ENCODE assay signal across 8 mouse cellular contexts in genomic region chr10:117379908-117380307, GRCm38 (mm10). TPM values are rescaled to one million over a fixed set of nuclear protein-coding genes. Genes with fewer than 3 reads are reported as not detected.
DNase-seq lines count a peak whose midpoint lies in the region; ATAC-seq and TF ChIP-seq lines count a peak whose summit lies in the region.

TSS of gene Cpsf6 (minus strand) at chr10:117380015.

- no peak within 1 kb of the TSS for H3K4me2 ChIP-seq in forebrain, embryonic 16.5 days (ENCODE audit: low read length)
- no peak within 1 kb of the TSS for H3K4me2 ChIP-seq in hindbrain, embryonic 12.5 days (replicated peaks)
- no peak within 1 kb of the TSS for H3K4me2 ChIP-seq in liver, embryonic 12.5 days
- H3K4me2 ChIP-seq in stomach, postnatal 0 days (replicated peaks; ENCODE audit: low read depth): no peak within 1 kb of the TSS

- 80% methylated on average over 6 of the region's 6 CpGs for WGBS in forebrain, embryonic 16.5 days
- 87% methylated on average over 6 of the region's 6 CpGs for WGBS in hindbrain, embryonic 12.5 days
- WGBS in liver, embryonic 12.5 days (ENCODE audit: insufficient replicate concordance): 49% methylated on average over 6 of the region's 6 CpGs
- WGBS in stomach, postnatal 0 days: 69% methylated on average over 6 of the region's 6 CpGs

- no peak for DNase-seq in frontal cortex, adult 2 months (ENCODE audit: extremely low spot score in 1 of 2, low spot score in 1 of 2)
- DNase-seq in frontal cortex, postnatal 36 days (ENCODE audit: low spot score in 2 of 2): no peak
- no peak for DNase-seq in stomach, postnatal 0 days (ENCODE audit: low spot score)
- no peak for DNase-seq in kidney, postnatal 10 days

- no peak within 1 kb of the TSS for H3K9ac ChIP-seq in forebrain, embryonic 16.5 days (replicated peaks; ENCODE audit: low read depth, low read length)
- H3K9ac ChIP-seq in hindbrain, embryonic 12.5 days: no peak within 1 kb of the TSS
- H3K9ac ChIP-seq in liver, embryonic 12.5 days: no peak within 1 kb of the TSS
- H3K9ac ChIP-seq in stomach, postnatal 0 days (ENCODE audit: low read length): no peak within 1 kb of the TSS

- H3K4me1 ChIP-seq in forebrain, embryonic 16.5 days (replicated peaks; ENCODE audit: control insufficient read depth, insufficient read depth, low read length): peaks cover 9% of the 10 kb centered on the region
- H3K4me1 ChIP-seq in hindbrain, embryonic 12.5 days: peaks cover 3% of the 10 kb centered on the region; the same call in 1 of the 2 replicates
- H3K4me1 ChIP-seq in liver, embryonic 12.5 days: peaks cover 19% of the 10 kb centered on the region
- H3K4me1 ChIP-seq in stomach, postnatal 0 days (replicated peaks; ENCODE audit: control insufficient read depth, insufficient read depth): no peaks in the 10 kb centered on the region

- H3K27ac ChIP-seq in forebrain, embryonic 16.5 days (ENCODE audit: low read length): no peak within 1 kb of the TSS
- no peak within 1 kb of the TSS for H3K27ac ChIP-seq in hindbrain, embryonic 12.5 days
- H3K27ac ChIP-seq in liver, embryonic 12.5 days: no peak within 1 kb of the TSS
- no peak within 1 kb of the TSS for H3K27ac ChIP-seq in stomach, postnatal 0 days (replicated peaks)

- TF ChIP-seq CTCF in stomach, postnatal 0 days (IDR thresholded peaks at IDR 0.05; ENCODE audit: low read depth): no peak

- no peak for ATAC-seq in activated CD4-positive, CD25-positive, alpha-beta regulatory T cell, adult 4 months
- no peak for ATAC-seq in forebrain, embryonic 16.5 days
- no peak for ATAC-seq in hindbrain, embryonic 12.5 days (ENCODE audit: low FRiP score)
- ATAC-seq in liver, embryonic 12.5 days: no peak
- no peak for ATAC-seq in stomach, postnatal 0 days (ENCODE audit: low FRiP score, low TSS enrichment)

- no peak for TF ChIP-seq EP300 in stomach, postnatal 0 days (optimal IDR thresholded peaks at IDR 0.05)

- H3K4me3 ChIP-seq in forebrain, embryonic 16.5 days (replicated peaks; ENCODE audit: low read length): no peak within 1 kb of the TSS
- no peak within 1 kb of the TSS for H3K4me3 ChIP-seq in hindbrain, embryonic 12.5 days
- no peak within 1 kb of the TSS for H3K4me3 ChIP-seq in liver, embryonic 12.5 days
- H3K4me3 ChIP-seq in stomach, postnatal 0 days (ENCODE audit: low read depth, low read length): no peak within 1 kb of the TSS

- H3K36me3 ChIP-seq in forebrain, embryonic 16.5 days (ENCODE audit: control insufficient read depth, insufficient read depth): no peaks in the 10 kb centered on the region
- H3K36me3 ChIP-seq in hindbrain, embryonic 12.5 days: no peaks in the 10 kb centered on the region
- H3K36me3 ChIP-seq in liver, embryonic 12.5 days: no peaks in the 10 kb centered on the region
- no peaks in the 10 kb centered on the region for H3K36me3 ChIP-seq in stomach, postnatal 0 days (ENCODE audit: control insufficient read depth, insufficient read depth, low read length)

- no peaks in the 10 kb centered on the region for H3K27me3 ChIP-seq in forebrain, embryonic 16.5 days (replicated peaks; ENCODE audit: control insufficient read depth, insufficient read depth, low read length)
- H3K27me3 ChIP-seq in hindbrain, embryonic 12.5 days: no peaks in the 10 kb centered on the region
- H3K27me3 ChIP-seq in liver, embryonic 12.5 days (replicated peaks): 0 out of 2 replicates have a peak, but pooled peaks cover 3% of the 10 kb centered on the region
- no peaks in the 10 kb centered on the region for H3K27me3 ChIP-seq in stomach, postnatal 0 days (ENCODE audit: control insufficient read depth, insufficient read depth, low read length)

- no peaks in the 10 kb centered on the region for H3K9me3 ChIP-seq in forebrain, embryonic 16.5 days (ENCODE audit: control insufficient read depth, low read length)
- no peaks in the 10 kb centered on the region for H3K9me3 ChIP-seq in hindbrain, embryonic 12.5 days (replicated peaks)
- H3K9me3 ChIP-seq in liver, embryonic 12.5 days (replicated peaks): no peaks in the 10 kb centered on the region
- H3K9me3 ChIP-seq in stomach, postnatal 0 days (ENCODE audit: control insufficient read depth, low read length): no peaks in the 10 kb centered on the region

RNA-seq across cellular contexts. Expression of gene Cpsf6, which starts in this region (rescaled TPM):
- 64.5 and 68.6 TPM in 2 replicates for polyA plus RNA-seq in frontal cortex, adult 2 months (2012; rRNA removed)
- polyA plus RNA-seq in activated CD4-positive, CD25-positive, alpha-beta regulatory T cell, adult 4 months (2017; shearing (Covaris generic)): 100 to 1,000 TPM; 109 to 110 TPM
- polyA plus RNA-seq in forebrain, embryonic 16.5 days (2015; fragmentation: Nextera tagmentation; extraction: Ambion mirVana): 203 and 225 TPM in 2 replicates
- 231 and 248 TPM in 2 replicates for polyA plus RNA-seq in hindbrain, embryonic 12.5 days (2016; fragmentation: Nextera tagmentation; extraction: Ambion mirVana)
- polyA plus RNA-seq in liver, embryonic 12.5 days (2016; fragmentation: Nextera tagmentation; extraction: Ambion mirVana): 92.5 and 96.8 TPM in 2 replicates
- 52.5 and 53.6 TPM in 2 replicates for polyA plus RNA-seq in stomach, postnatal 0 days (2015; fragmentation: Nextera tagmentation; extraction: Ambion mirVana)
